Mouse (Mus musculus) intestine, embryonic 16.5 days (tissue): ENCODE results near the gene Nudt22. TPM values are rescaled to one million over a fixed set of nuclear protein-coding genes. Genes with fewer than 3 reads are reported as not detected.

ENCODE experiments used
- ATAC-seq: fragments of 200-750 bp; cut with Nextera tagmentation; 2 replicates; pipeline ENCODE4 v1.8.0; 2017; ENCODE audit warnings: moderate TSS enrichment, moderate library complexity
- H3K27ac ChIP-seq: fragments of 300-500 bp; sonication (generic); 2 replicates; pipeline ENCODE4 v1.5.1; 2014; ENCODE audit warnings: mild to moderate bottlenecking, low read length
- H3K27me3 ChIP-seq: fragments of 300-500 bp; sonication (generic); replicated peaks from 2 replicates; pipeline ENCODE4 v1.6.1; 2014; ENCODE audit warnings: low read length, control low read depth, mixed read lengths; ENCODE audit not compliant: control insufficient read depth, insufficient read depth
- H3K36me3 ChIP-seq: fragments of 300-500 bp; sonication (generic); 2 replicates; pipeline ENCODE4 v1.6.1; 2014; ENCODE audit warnings: low read length, control low read depth; ENCODE audit not compliant: control insufficient read depth, insufficient read depth
- H3K4me1 ChIP-seq: fragments of 300-500 bp; sonication (generic); 2 replicates; pipeline ENCODE4 v1.6.1; 2014; ENCODE audit warnings: low read length, control low read depth, mixed read lengths; ENCODE audit not compliant: control insufficient read depth, insufficient read depth
- H3K4me2 ChIP-seq: fragments of 300-500 bp; sonication (generic); 2 replicates; pipeline ENCODE4 v1.6.1; 2014; ENCODE audit warnings: low read depth, low read length, control low read depth
- H3K4me3 ChIP-seq: fragments of 300-500 bp; sonication (generic); 2 replicates; pipeline ENCODE4 v1.5.1; 2014; ENCODE audit warnings: mild to moderate bottlenecking, low read length
- H3K9ac ChIP-seq: fragments of 300-500 bp; sonication (generic); 2 replicates; pipeline ENCODE4 v1.6.1; 2014; ENCODE audit warnings: low read depth, low read length
- H3K9me3 ChIP-seq: fragments of 300-500 bp; sonication (generic); 2 replicates; pipeline ENCODE4 v1.6.1; 2016; ENCODE audit warnings: low read length, control low read depth; ENCODE audit not compliant: control insufficient read depth
- WGBS: fragments of 180-500 bp; shearing (Covaris S2); extraction: QIAGEN DNeasy Blood & Tissue Kit; methylation state at CpG from one replicate; pipeline ENCODE4 v1.1.7; 2014; 5-methylcytosine and 5-hydroxymethylcytosine counted together
- polyA plus RNA-seq: library from polyadenylated mRNA; unstranded; fragments of >200 nt; fragmentation: Nextera tagmentation; extraction: Ambion mirVana; gene quantifications from 2 replicates; pipeline ENCODE4 v1.2.1, GENCODE M21; 2015

Gene Nudt22
- polyA plus RNA-seq, result 33.0 and 40.2 TPM in 2 replicates

DNA sequence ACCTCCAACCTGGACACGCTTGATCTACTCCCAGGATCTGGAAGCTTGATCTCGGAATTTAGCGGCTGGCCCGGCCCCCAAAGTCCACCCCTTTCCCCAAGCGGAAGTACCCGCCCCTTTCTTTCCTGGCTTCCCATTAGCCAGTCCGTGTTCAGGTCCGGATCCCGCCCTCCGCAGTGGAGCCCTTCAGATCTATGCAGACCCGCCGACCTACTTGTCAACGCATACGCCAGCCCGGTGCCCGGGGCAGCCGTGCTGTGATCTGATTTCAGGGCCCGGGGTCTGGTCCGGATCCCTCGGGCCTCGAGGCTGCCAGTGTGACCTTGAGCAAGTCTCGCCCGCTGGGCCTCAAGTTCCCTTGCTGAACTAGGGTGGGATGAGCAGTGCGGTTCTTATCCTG lies at the start of gene Nudt22, which contains the start of gene Trpt1:
TSS of gene Nudt22 (minus strand) at position 112 of the 400 bp plus-strand sequence.
TSS of gene Trpt1 (plus strand) at position 126 of the 400 bp plus-strand sequence.
- peak within 1 kb of the TSS; percentile 85 for H3K9ac ChIP-seq
- H3K27ac ChIP-seq, result peak within 1 kb of the TSS; percentile 68
- H3K4me2 ChIP-seq, result peak within 1 kb of the TSS; percentile 94
- H3K36me3 ChIP-seq, result peaks cover 7% of the 10 kb centered on the region
- H3K4me1 ChIP-seq, result peaks cover 33% of the 10 kb centered on the region
- H3K4me3 ChIP-seq, result peak within 1 kb of the TSS; percentile 73
- H3K9me3 ChIP-seq, result no peaks in the 10 kb centered on the region
- H3K27me3 ChIP-seq, result no peaks in the 10 kb centered on the region
- ATAC-seq, result peak; percentile 78
- WGBS, result under 1% methylated on average over 24 of the region's 24 CpGs

GRCm38 (mm10) chr19:7044706-7045105 lies 48.8 kb upstream of the Nudt22 start:
- Histone ChIP-seq H3K4me2 (no peak overlapping the region), H3K36me3 (no peaks in the 10 kb centered on the region), H3K27me3 (no peaks in the 10 kb centered on the region), H3K9me3 (no peaks in the 10 kb centered on the region), H3K4me1 (no peaks in the 10 kb centered on the region; the same call in 1 of the 2 replicates), H3K27ac (no peak overlapping the region), H3K9ac (no peak overlapping the region), H3K4me3 (no peak overlapping the region)
- ATAC-seq, result no peak
- WGBS, result 36% methylated on average over 4 of the region's 4 CpGs

DNA sequence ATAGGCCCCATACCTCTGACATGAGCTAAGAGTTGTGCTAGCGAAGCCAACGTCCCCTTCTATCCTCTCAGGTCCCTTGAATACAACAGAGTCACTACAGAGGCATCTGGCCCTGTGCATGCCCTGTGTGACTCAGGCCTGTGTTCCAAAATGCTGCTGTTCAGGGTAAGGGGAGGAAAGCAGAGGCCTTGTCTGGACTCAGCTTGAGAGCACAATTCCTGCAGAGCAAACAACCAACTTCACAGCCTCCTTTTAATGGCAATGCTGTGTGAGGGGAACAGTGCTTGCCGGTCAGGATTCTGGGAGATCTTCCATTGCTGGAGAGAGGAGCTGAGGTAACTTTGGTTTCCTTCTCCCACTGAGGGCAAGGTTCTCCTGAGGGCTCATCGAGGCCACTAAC lies 48.4 kb upstream of the Nudt22 start:
- ATAC-seq, result no peak
- Histone ChIP-seq H3K9me3 (no peaks in the 10 kb centered on the region), H3K4me1 (no peaks in the 10 kb centered on the region; the same call in 1 of the 2 replicates), H3K36me3 (no peaks in the 10 kb centered on the region), H3K27me3 (no peaks in the 10 kb centered on the region), H3K9ac (no peak overlapping the region), H3K27ac (no peak overlapping the region), H3K4me2 (no peak overlapping the region), H3K4me3 (no peak overlapping the region)
- 60% methylated on average over 4 of the region's 4 CpGs for WGBS

DNA sequence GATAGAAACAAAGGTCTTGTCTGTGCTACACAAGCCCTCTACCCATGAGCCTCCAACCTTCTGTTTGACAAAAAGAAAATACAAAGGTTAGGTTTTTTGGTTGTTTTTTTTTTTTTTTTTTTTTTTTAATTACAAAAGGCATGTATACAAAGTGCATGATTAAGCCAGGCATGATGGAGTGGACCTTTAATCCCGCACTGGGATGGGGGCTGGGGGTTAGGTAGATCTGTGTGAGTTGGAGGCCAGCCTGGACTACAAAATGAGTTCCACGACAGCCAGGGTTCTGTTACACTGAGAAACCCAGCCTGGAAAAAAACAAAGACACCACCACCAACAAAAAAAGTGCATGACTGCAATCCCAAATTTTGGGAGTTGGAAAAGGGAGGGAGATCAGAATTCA lies 45.3 kb upstream of the Nudt22 start:
- Histone ChIP-seq H3K27ac (peak overlapping the region; percentile 84; the same call in 1 of the 2 replicates), H3K9me3 (no peaks in the 10 kb centered on the region), H3K27me3 (no peaks in the 10 kb centered on the region), H3K4me2 (no peak overlapping the region), H3K36me3 (no peaks in the 10 kb centered on the region), H3K9ac (no peak overlapping the region), H3K4me1 (peaks cover 19% of the 10 kb centered on the region), H3K4me3 (no peak overlapping the region)
- WGBS, result 87% methylated on average over 2 of the region's 2 CpGs
- ATAC-seq, result no peak

DNA sequence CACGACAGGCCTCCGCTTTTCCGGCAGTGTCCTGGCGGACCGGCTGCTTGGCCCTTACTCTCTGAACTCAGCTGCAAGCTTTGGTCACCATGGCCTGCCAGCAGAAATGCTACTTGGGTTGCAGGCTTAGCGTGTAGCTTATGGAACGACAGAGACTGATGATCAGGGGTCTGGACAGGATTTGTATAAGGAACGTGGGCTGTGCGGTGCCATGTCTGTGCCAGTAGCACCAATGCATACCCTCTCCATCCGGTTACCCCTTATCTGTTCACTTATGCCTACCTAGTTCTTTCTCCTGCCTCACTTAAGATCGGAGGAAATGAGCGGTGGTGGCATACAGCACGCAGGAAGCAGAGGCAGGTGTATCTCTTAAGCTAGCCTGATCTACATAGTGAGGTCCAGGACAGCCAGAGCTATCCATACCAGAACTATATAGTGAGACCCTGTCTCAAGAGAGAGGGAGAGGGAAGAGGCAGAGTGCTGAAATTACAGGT lies 44.8 kb upstream of the Nudt22 start:
- ATAC-seq, result peak; percentile 1; the same call in 1 of the 2 replicates
- no peaks in the 10 kb centered on the region for H3K27me3 ChIP-seq
- H3K27ac ChIP-seq, result peak overlapping the region; percentile 84
- peak overlapping the region; percentile 73 for H3K9ac ChIP-seq
- peak overlapping the region; percentile 86 for H3K4me2 ChIP-seq
- WGBS, result 21% methylated on average over 13 of the region's 13 CpGs
- no peaks in the 10 kb centered on the region for H3K9me3 ChIP-seq
- peak overlapping the region; percentile 51 for H3K4me3 ChIP-seq
- no peaks in the 10 kb centered on the region for H3K36me3 ChIP-seq
- peaks cover 19% of the 10 kb centered on the region for H3K4me1 ChIP-seq

DNA sequence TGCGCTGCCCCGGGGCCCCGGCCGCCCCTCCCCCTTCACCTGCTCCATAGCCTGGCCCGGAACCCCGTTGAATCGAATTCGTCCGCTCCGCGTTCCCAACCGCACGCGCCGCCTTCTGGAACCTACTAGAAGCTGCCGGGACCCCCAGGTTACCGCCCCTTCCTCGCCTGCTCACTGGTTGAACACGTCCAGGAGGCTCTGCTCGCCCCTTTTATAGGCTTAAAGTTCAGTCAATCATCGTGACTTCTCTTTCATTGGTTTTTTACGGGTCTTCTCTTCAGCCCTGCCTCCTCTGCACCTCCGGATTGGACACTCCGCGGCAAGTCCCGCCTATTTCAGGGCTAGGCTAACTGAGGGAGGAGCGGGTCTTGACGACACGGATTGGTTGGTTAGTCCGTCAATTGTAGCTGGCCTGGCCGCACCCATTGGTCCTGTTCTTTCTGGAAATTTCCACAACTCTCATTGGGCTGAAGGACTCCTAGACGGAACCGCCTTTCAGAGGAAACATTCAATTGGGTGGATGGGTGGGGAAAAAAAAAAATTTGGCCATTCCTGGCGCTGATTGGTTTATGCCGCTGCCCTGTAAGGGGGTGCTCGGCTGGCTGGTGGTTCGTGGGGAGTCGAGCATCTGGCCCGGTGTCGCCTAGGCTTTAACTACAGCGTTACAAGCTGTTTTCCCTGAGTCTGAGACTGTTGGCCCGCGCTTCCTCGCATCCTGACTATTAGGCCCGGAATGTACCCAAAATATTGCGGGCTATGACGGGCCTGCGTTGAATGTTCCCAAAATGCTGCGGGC lies 44.1 kb upstream of the Nudt22 start, which contains the start of gene Stip1:
TSS of gene Stip1 (minus strand) at position 127 of the 796 bp plus-strand sequence.
- H3K27me3 ChIP-seq, result no peaks in the 10 kb centered on the region
- peak within 1 kb of the TSS; percentile 78 for H3K4me3 ChIP-seq
- no peaks in the 10 kb centered on the region for H3K9me3 ChIP-seq
- under 1% methylated on average over 49 of the region's 49 CpGs for WGBS
- peak within 1 kb of the TSS; percentile 96 for H3K9ac ChIP-seq
- peak within 1 kb of the TSS; percentile 86 for H3K4me2 ChIP-seq
- peaks cover 19% of the 10 kb centered on the region for H3K4me1 ChIP-seq
- peak within 1 kb of the TSS; percentile 84 for H3K27ac ChIP-seq
- H3K36me3 ChIP-seq, result no peaks in the 10 kb centered on the region; the same call in 1 of the 2 replicates
- ATAC-seq, result peak; percentile 99

GRCm38 (mm10) chr19:7039088-7039720 lies 43.3 kb upstream of the Nudt22 start:
- 1% methylated on average over 35 of the region's 35 CpGs for WGBS

GRCm38 (mm10) chr19:7034006-7034405 lies 38.1 kb upstream of the Nudt22 start:
- WGBS, result 95% methylated on average over 5 of the region's 5 CpGs
- no peak for ATAC-seq
- H3K36me3 ChIP-seq, result peaks cover 13% of the 10 kb centered on the region

More at GRCm38 (mm10) chr19:7039088-7039720, 43.3 kb upstream of the Nudt22 start:
- no peak; the same call in none of the 2 replicates for ATAC-seq
- peak overlapping the region; percentile 68 for H3K4me2 ChIP-seq
- H3K9me3 ChIP-seq, result no peaks in the 10 kb centered on the region
- no peaks in the 10 kb centered on the region; the same call in none of the 2 replicates for H3K36me3 ChIP-seq
- H3K27ac ChIP-seq, result peak overlapping the region; percentile 82
- H3K9ac ChIP-seq, result peak overlapping the region; percentile 96
- no peaks in the 10 kb centered on the region for H3K27me3 ChIP-seq
- H3K4me1 ChIP-seq, result peaks cover 19% of the 10 kb centered on the region
- H3K4me3 ChIP-seq, result peak overlapping the region; percentile 78

DNA sequence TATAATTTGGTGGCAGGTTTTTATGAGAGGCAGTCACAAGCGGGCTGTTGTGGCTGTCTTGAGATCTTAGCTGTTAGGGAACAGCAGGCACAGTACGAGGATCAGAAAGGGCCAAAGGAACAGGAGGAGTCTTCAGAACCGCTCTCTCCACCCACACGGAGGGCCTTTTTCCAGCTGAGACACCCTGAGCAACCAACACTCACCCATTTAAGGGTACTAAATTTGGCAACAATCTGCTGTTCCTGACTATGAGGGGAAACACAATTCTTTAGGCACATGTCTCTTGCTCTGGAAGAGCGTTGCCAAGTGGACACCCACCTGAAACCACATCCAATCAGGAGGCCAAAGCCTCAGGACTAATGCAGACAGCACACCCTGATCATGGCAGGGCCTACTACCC lies 33.6 kb upstream of the Nudt22 start:
- 92% methylated on average over 5 of the region's 5 CpGs for WGBS
- Histone ChIP-seq H3K4me3 (no peak overlapping the region), H3K27ac (no peak overlapping the region), H3K9ac (no peak overlapping the region), H3K27me3 (no peaks in the 10 kb centered on the region), H3K4me2 (no peak overlapping the region), H3K9me3 (no peaks in the 10 kb centered on the region), H3K36me3 (peaks cover 26% of the 10 kb centered on the region), H3K4me1 (no peaks in the 10 kb centered on the region)
- no peak for ATAC-seq

More at GRCm38 (mm10) chr19:7034006-7034405, 38.1 kb upstream of the Nudt22 start:
- Histone ChIP-seq H3K4me2 (no peak overlapping the region), H3K27me3 (no peaks in the 10 kb centered on the region), H3K4me1 (peaks cover 19% of the 10 kb centered on the region), H3K27ac (no peak overlapping the region), H3K9ac (no peak overlapping the region), H3K4me3 (no peak overlapping the region), H3K9me3 (no peaks in the 10 kb centered on the region)
